Mouse (Mus musculus): Measurements from ENCODE around the gene Eomes.

- TF ChIP-seq POLR2A (IDR thresholded peaks at IDR 0.05; ENCODE audit: low read depth, low read length) (no peak), CTCF (conservative IDR thresholded peaks at IDR 0.05; ENCODE audit: insufficient read depth, insufficient read length, low read depth, low read length) (no peak)
These were observed 17.9 kb downstream of the Eomes start for GRCm38 (mm10) chr9:118495933-118496332.

Measured in kidney, adult 2 months (tissue).